Mouse (Mus musculus) lung, postnatal 0 days (tissue): ENCODE results near the gene Miox.

Source experiments
- CTCF ChIP-seq: IDR thresholded peaks from 2 replicates; pipeline ENCODE4 v1.5.1; 2016; ENCODE audit warnings: antibody characterized with exemption, mild to moderate bottlenecking
- EP300 ChIP-seq: IDR thresholded peaks from 2 replicates; pipeline ENCODE4 v1.6.1; 2016; ENCODE audit warnings: antibody characterized with exemption, mild to moderate bottlenecking, control low read depth

GRCm38 (mm10) chr15:89314107-89314506 lies 20.1 kb upstream of the Miox start:
- TF ChIP-seq CTCF (no peak), EP300 (no peak)
